Mouse (Mus musculus): ENCODE data around the gene Tff2. TPM values are rescaled to one million over a fixed set of nuclear protein-coding genes. Genes with fewer than 3 reads are reported as not detected.

Tff2 gene
- total RNA-seq, 2 experiments from 2014 or later = not detected

- intact Hi-C loops (cut with DNase I) = no loop called here
- peak; percentile 64 for DNase-seq
Measured at GRCm38 (mm10) chr17:31138398-31138797, 5.7 kb downstream of the Tff2 start.

GRCm38 (mm10) chr17:31136821-31137220 is 7.3 kb downstream of the Tff2 start:
- no peak for DNase-seq
- intact Hi-C loops (cut with DNase I) = no loop called here

- intact Hi-C loops (cut with DNase I) = no loop called here
- no peak for DNase-seq
Measured at GRCm38 (mm10) chr17:31136291-31136690, 7.8 kb downstream of the Tff2 start.

GRCm38 (mm10) chr17:31134913-31135312 is 9.2 kb downstream of the Tff2 start:
- no peak for DNase-seq
- intact Hi-C loops (cut with DNase I) = no loop called here

- DNase-seq = no peak
- intact Hi-C loops (cut with DNase I) = no loop called here
Measured at GRCm38 (mm10) chr17:31133776-31134175, 10.3 kb downstream of the Tff2 start.

GRCm38 (mm10) chr17:31131269-31131821 is 12.7 kb downstream of the Tff2 start:
- intact Hi-C loops (cut with DNase I) = no loop called here

GRCm38 (mm10) chr17:31129452-31129851 is 14.6 kb downstream of the Tff2 start, which contains the start of gene Tff3:
Gene Tff3 (minus strand): TSS chr17:31129646.
- no peak for DNase-seq
- intact Hi-C loops (cut with DNase I) = no loop called here

More at GRCm38 (mm10) chr17:31131269-31131821, 12.7 kb downstream of the Tff2 start:
- peak; percentile 63 for DNase-seq

GRCm38 (mm10) chr17:31128708-31129318 is 15.3 kb downstream of the Tff2 start:
- no peak for DNase-seq
- intact Hi-C loops (cut with DNase I) = no loop called here

- intact Hi-C loops (cut with DNase I) = no loop called here
- peak; percentile 94 for DNase-seq
Measured at GRCm38 (mm10) chr17:31125548-31126266, 18.4 kb downstream of the Tff2 start.

GRCm38 (mm10) chr17:31121975-31122374 is 22.1 kb downstream of the Tff2 start:
- peak; percentile 83 for DNase-seq
- intact Hi-C loops (cut with DNase I) = no loop called here

GRCm38 (mm10) chr17:31119429-31119828 is 24.7 kb downstream of the Tff2 start:
- intact Hi-C loops (cut with DNase I) = loop anchor here (5.0 kb wide), 1 partner anchor 102 kb away; no protein-coding TSS in a partner anchor
- peak; percentile 87 for DNase-seq

- no peak for DNase-seq
- intact Hi-C loops (cut with DNase I) = loop anchor here (5.0 kb wide), 1 partner anchor 101 kb away; no protein-coding TSS in a partner anchor
Measured at GRCm38 (mm10) chr17:31117946-31118345, 26.1 kb downstream of the Tff2 start.

GRCm38 (mm10) chr17:31116063-31116462 is 28.0 kb downstream of the Tff2 start:
- DNase-seq = no peak
- intact Hi-C loops (cut with DNase I) = loop anchor here (5.0 kb wide), 1 partner anchor 99 kb away; no protein-coding TSS in a partner anchor

- no peak for DNase-seq
- intact Hi-C loops (cut with DNase I) = no loop called here
Measured at GRCm38 (mm10) chr17:31113191-31113856, 30.8 kb downstream of the Tff2 start.

- no peak for DNase-seq
- intact Hi-C loops (cut with DNase I) = no loop called here
Measured at GRCm38 (mm10) chr17:31108388-31108787, 35.7 kb downstream of the Tff2 start.

GRCm38 (mm10) chr17:31103823-31104222 is 40.3 kb downstream of the Tff2 start:
- DNase-seq = peak; percentile 29
- intact Hi-C loops (cut with DNase I) = no loop called here

- intact Hi-C loops (cut with DNase I) = no loop called here
- DNase-seq = no peak
Measured at GRCm38 (mm10) chr17:31103007-31103570, 41.0 kb downstream of the Tff2 start.

- intact Hi-C loops (cut with DNase I) = no loop called here
Measured at GRCm38 (mm10) chr17:31098788-31099187, 45.3 kb downstream of the Tff2 start.

GRCm38 (mm10) chr17:31096893-31097292 is 47.2 kb downstream of the Tff2 start:
- intact Hi-C loops (cut with DNase I) = no loop called here
- DNase-seq = no peak

More at GRCm38 (mm10) chr17:31098788-31099187, 45.3 kb downstream of the Tff2 start:
- DNase-seq = no peak

- intact Hi-C loops (cut with DNase I) = no loop called here
- no peak for DNase-seq
Measured at GRCm38 (mm10) chr17:31095570-31095969, 48.5 kb downstream of the Tff2 start.

- DNase-seq = no peak
- intact Hi-C loops (cut with DNase I) = no loop called here
Measured at GRCm38 (mm10) chr17:31094781-31095180, 49.3 kb downstream of the Tff2 start.

All from left cerebral cortex, postnatal 4 days (tissue).